Mouse (Mus musculus) brain, adult 10 weeks (tissue): ENCODE results near the gene Ctnnbip1. TPM values are rescaled to one million over a fixed set of nuclear protein-coding genes. Genes with fewer than 3 reads are reported as not detected.

ENCODE experiments used
- polyA plus RNA-seq: library from polyadenylated mRNA; stranded (reverse); fragments of 350-450 nt; fragmentation: Illumina TruSeq; extraction: RNeasy Lipid Tissue Mini Kit (QIAGEN cat#74804); gene quantifications from one replicate; pipeline ENCODE4 v1.2.3, GENCODE M21; 2015; ENCODE audit warnings: low read depth, low replicate concordance

The Ctnnbip1 gene
- polyA plus RNA-seq: 33.8 TPM

DNA sequence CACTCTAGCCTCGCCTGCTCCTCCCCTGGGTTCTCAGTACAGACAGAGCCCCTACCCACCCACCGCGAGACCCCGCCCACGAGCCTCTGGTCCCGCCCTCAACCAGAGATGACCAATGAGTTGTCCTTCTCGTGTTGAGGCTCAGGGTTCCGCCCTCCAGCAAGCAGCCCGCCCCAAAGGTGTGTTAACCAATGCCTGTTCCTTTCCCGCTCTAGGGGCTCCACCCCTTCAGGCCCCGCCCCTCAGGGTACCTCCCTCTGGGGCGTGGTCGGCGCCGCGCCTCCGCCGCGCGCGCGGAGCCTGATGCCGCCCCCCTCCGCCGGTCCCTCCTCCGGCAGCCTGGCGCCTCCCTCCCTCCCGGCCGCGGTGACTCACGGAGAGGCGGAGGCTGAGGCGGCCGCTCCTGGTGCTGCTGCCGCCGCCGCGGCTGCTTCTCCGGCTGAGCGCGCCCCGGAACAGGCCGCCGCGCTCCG, at the start of gene Ctnnbip1:
Gene Ctnnbip1 (plus strand): TSS at position 369 of the 473 bp plus-strand sequence.

DNA sequence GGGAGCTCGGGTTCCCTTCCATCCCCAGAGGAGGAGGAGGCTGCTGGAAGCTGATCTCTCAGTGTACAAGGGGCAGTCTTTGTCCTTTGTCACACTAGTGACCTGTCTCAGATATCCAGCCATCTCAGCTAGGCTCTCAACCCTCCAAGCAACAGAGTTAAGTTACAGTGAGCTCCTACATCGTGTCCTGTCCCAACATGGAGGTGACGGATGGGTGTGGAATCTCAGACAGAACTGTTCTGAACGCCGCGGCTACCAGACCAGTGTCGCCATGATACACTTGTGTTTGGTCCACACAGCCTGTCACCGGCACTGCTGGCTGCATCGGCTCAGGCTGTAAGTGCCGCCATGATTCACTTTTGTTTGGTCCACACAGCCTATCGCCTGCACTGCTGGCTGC, 41.0 kb upstream of the Ctnnbip1 start, which contains the start of gene Tmem274:
Gene Tmem274 (plus strand): TSS at position 301 of the 400 bp plus-strand sequence.

DNA sequence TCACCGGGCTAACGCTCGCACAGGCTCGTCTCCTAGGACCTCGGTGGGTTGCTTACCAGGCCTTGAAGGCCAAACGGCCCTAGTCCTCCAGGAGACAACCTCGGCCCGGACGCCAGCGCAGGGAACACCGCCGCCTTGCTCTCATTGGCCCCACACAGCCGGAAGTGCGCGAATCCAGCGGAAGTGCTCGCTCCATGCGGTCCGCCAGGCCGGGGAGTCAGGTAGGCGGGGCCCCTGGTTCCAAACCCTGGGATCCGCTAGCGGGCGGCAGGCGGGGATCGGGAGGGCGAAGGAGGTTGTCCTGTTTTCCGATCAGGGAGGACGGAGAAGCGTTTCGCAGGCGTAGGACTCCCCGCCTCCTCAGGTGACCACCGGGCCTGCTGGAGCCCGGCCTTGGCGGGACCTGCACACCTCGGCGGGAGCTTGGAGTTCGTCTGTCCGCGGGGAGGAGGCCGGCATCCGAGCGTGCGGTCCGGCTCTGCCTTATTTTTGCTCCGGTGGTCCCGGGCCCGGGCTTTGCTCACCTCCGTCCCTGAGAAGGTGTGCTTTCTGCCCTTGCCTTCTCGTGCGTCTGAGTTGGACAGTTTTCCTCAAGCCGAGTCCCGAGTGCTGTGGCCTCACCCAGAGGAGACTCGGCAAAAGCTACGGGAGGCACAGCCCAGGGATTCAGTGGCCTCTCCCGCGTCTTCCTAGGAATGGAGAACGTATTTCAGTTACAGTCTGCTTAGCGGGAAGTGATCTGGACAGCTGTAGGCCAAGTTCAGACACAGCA, 32.8 kb upstream of the Ctnnbip1 start, which contains the start of the genes Nmnat1 and Lzic:
Gene Nmnat1 (minus strand): TSS at position 150 of the 772 bp plus-strand sequence.
Gene Lzic (plus strand): TSS at position 177 of the 772 bp plus-strand sequence.

DNA sequence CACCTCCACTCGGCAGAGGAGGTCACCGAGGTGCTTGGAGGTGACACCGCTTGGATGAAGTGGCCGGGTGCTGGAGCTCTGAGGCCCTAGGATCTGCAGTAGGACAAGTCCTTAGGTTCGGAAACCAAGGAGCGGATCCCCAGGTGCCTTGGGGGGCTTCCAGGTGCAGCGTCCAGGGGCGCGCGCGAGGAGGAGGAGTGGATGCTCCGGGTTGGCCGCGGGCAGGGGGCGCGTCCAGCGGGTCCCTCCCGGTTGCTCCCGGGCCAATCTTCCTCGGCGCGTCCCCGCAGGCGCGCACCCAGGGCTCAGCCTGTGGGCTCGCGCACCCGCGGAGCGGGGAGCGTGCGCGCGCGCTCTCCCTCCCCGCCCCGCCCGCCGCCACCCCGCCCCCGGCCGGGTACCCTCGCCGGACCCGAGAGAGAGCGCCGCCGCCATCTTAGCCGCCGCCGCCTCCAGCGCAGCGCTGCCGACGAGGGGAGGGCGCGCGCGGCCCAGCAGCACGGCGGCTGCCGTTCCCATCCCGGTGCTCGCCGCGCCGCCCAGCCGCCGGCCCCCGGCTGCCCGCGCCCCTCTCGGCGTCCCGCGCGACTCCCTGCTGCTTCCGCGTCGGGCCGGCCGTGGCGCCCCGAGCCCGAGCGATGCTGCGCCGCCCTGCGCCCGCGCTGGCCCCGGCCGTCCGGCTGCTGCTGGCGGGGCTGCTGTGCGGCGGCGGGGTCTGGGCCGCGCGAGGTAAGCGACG, 68.2 kb downstream of the Ctnnbip1 start, which contains the start of gene Clstn1:
Gene Clstn1 (plus strand): TSS at position 425 of the 739 bp plus-strand sequence.

Other genes with a start within 250 kb of the Ctnnbip1 start
- gene Kif1b, start 210.5 kb upstream of the Ctnnbip1 start, polyA plus RNA-seq: 204 TPM
- 55.4 TPM for gene Ube4b, start 91.5 kb upstream of the Ctnnbip1 start, polyA plus RNA-seq
- 1.9 TPM for gene Rbp7, start 63.3 kb upstream of the Ctnnbip1 start, polyA plus RNA-seq
- not detected for gene Tmem274, start 40.9 kb upstream of the Ctnnbip1 start, polyA plus RNA-seq
- gene Nmnat1, start 33.0 kb upstream of the Ctnnbip1 start, polyA plus RNA-seq: 14.0 TPM
- 17.2 TPM for gene Lzic, start 33.0 kb upstream of the Ctnnbip1 start, polyA plus RNA-seq
- gene Clstn1, start 68.2 kb downstream of the Ctnnbip1 start, polyA plus RNA-seq: 707 TPM
- gene Pik3cd, start 184.3 kb downstream of the Ctnnbip1 start, polyA plus RNA-seq: 12.7 TPM
- gene Tmem201, start 219.8 kb downstream of the Ctnnbip1 start, polyA plus RNA-seq: 39.4 TPM